Mouse (Mus musculus): ENCODE results near the gene Spns1. TPM values are rescaled to one million over a fixed set of nuclear protein-coding genes. Genes with fewer than 3 reads are reported as not detected.
A peak's percentile ranks its signal among the peaks of the same experiment; 100 is the strongest.

The Spns1 gene
- polyA plus RNA-seq, 1 experiment from 2014 or later: 77.5 TPM

GRCm38 (mm10) chr7:126363038-126363437, 14.2 kb downstream of the Spns1 start:
- Histone ChIP-seq H3K4me3 (no peak overlapping the region), H3K27ac (no peak overlapping the region), H3K27me3 (no peaks in the 10 kb centered on the region), H3K4me2 (no peak overlapping the region), H3K4me1 (replicated peaks) (no peaks in the 10 kb centered on the region), H3K9ac (no peak overlapping the region), H3K9me3 (no peaks in the 10 kb centered on the region), H3K36me3 (peaks cover 23% of the 10 kb centered on the region)
- no peak for ATAC-seq (ENCODE audit: low FRiP score)
- WGBS: 85% methylated on average over 6 of the region's 6 CpGs

- H3K9me3 ChIP-seq: no peaks in the 10 kb centered on the region
- no peak overlapping the region for H3K4me2 ChIP-seq
- H3K4me1 ChIP-seq (replicated peaks): no peaks in the 10 kb centered on the region; the same call in 1 of the 2 replicates
- H3K27ac ChIP-seq: no peak overlapping the region
- ATAC-seq (ENCODE audit: low FRiP score): no peak
- 74% methylated on average over 13 of the region's 13 CpGs for WGBS
- H3K27me3 ChIP-seq: no peaks in the 10 kb centered on the region
- H3K4me3 ChIP-seq: no peak overlapping the region
- H3K36me3 ChIP-seq: peaks cover 5% of the 10 kb centered on the region
- H3K9ac ChIP-seq: no peak overlapping the region
These were observed 18.2 kb downstream of the Spns1 start for GRCm38 (mm10) chr7:126359049-126359448.

GRCm38 (mm10) chr7:126358413-126358812, 18.8 kb downstream of the Spns1 start:
- no peaks in the 10 kb centered on the region for H3K9me3 ChIP-seq
- H3K4me1 ChIP-seq (replicated peaks): no peaks in the 10 kb centered on the region; the same call in 1 of the 2 replicates
- no peaks in the 10 kb centered on the region for H3K36me3 ChIP-seq
- 93% methylated on average over 9 of the region's 9 CpGs for WGBS
- no peak overlapping the region for H3K4me3 ChIP-seq
- ATAC-seq (ENCODE audit: low FRiP score): no peak
- no peaks in the 10 kb centered on the region for H3K27me3 ChIP-seq
- no peak overlapping the region for H3K9ac ChIP-seq
- no peak overlapping the region for H3K27ac ChIP-seq
- no peak overlapping the region for H3K4me2 ChIP-seq

DNA sequence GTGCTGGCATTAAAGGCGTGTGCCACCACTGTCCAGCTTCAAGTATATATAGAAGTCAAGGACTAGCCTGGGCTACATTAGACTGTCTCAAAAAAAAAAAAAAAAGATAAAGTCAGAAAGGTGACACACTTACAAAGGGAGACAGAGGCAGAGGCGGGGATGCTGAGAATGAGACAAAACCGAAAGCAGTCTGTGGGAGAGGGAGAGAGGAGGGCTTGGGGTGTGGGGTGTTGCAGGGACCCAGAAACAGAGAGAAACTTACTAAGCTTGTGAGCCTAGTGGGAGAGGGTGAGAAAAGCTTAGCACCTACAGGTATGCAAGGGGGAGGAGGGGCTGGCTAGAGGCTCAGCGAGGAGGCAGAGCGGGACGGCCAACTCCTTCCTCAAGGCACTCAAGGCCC, 19.4 kb downstream of the Spns1 start:
- H3K36me3 ChIP-seq: no peaks in the 10 kb centered on the region
- WGBS: 90% methylated on average over 6 of the region's 6 CpGs
- H3K27ac ChIP-seq: no peak overlapping the region
- H3K27me3 ChIP-seq: no peaks in the 10 kb centered on the region
- H3K4me1 ChIP-seq (replicated peaks): no peaks in the 10 kb centered on the region; the same call in 1 of the 2 replicates
- ATAC-seq (ENCODE audit: low FRiP score): no peak
- no peak overlapping the region for H3K4me3 ChIP-seq
- H3K9me3 ChIP-seq: no peaks in the 10 kb centered on the region
- H3K4me2 ChIP-seq: no peak overlapping the region
- H3K9ac ChIP-seq: no peak overlapping the region

- Histone ChIP-seq H3K4me2 (no peak overlapping the region), H3K27ac (no peak overlapping the region), H3K27me3 (no peaks in the 10 kb centered on the region), H3K9ac (no peak overlapping the region), H3K9me3 (no peaks in the 10 kb centered on the region), H3K4me3 (no peak overlapping the region), H3K36me3 (no peaks in the 10 kb centered on the region), H3K4me1 (replicated peaks) (no peaks in the 10 kb centered on the region; the same call in 1 of the 2 replicates)
- no peak for ATAC-seq (ENCODE audit: low FRiP score)
- WGBS: 51% methylated on average over 7 of the region's 7 CpGs
These were observed 20.3 kb downstream of the Spns1 start for GRCm38 (mm10) chr7:126356793-126357591.

GRCm38 (mm10) chr7:126355847-126356597, 21.2 kb downstream of the Spns1 start:
- no peaks in the 10 kb centered on the region for H3K36me3 ChIP-seq
- no peak overlapping the region for H3K4me2 ChIP-seq
- no peaks in the 10 kb centered on the region for H3K27me3 ChIP-seq
- H3K27ac ChIP-seq: no peak overlapping the region
- H3K9ac ChIP-seq: no peak overlapping the region
- ATAC-seq (ENCODE audit: low FRiP score): no peak
- H3K4me1 ChIP-seq (replicated peaks): peaks cover 6% of the 10 kb centered on the region; the same call in 1 of the 2 replicates
- H3K4me3 ChIP-seq: no peak overlapping the region
- 58% methylated on average over 5 of the region's 5 CpGs for WGBS
- no peaks in the 10 kb centered on the region for H3K9me3 ChIP-seq

- Histone ChIP-seq H3K9me3 (no peaks in the 10 kb centered on the region), H3K27me3 (no peaks in the 10 kb centered on the region), H3K9ac (no peak overlapping the region), H3K4me2 (no peak overlapping the region), H3K4me3 (no peak overlapping the region), H3K4me1 (replicated peaks) (peaks cover 6% of the 10 kb centered on the region; the same call in 1 of the 2 replicates), H3K27ac (no peak overlapping the region), H3K36me3 (no peaks in the 10 kb centered on the region)
- 58% methylated on average over 14 of the region's 14 CpGs for WGBS
- ATAC-seq (ENCODE audit: low FRiP score): no peak
These were observed 22.3 kb downstream of the Spns1 start for GRCm38 (mm10) chr7:126354738-126355614.

- no peaks in the 10 kb centered on the region for H3K36me3 ChIP-seq
- ATAC-seq (ENCODE audit: low FRiP score): no peak
- H3K4me3 ChIP-seq: no peak overlapping the region
- no peak overlapping the region for H3K9ac ChIP-seq
- H3K4me2 ChIP-seq: no peak overlapping the region
- H3K9me3 ChIP-seq: no peaks in the 10 kb centered on the region
- H3K27ac ChIP-seq: no peak overlapping the region
- H3K27me3 ChIP-seq: no peaks in the 10 kb centered on the region
- 87% methylated on average over 3 of the region's 3 CpGs for WGBS
- peaks cover 6% of the 10 kb centered on the region; the same call in 1 of the 2 replicates for H3K4me1 ChIP-seq (replicated peaks)
These were observed 23.3 kb downstream of the Spns1 start for GRCm38 (mm10) chr7:126353994-126354365.

DNA sequence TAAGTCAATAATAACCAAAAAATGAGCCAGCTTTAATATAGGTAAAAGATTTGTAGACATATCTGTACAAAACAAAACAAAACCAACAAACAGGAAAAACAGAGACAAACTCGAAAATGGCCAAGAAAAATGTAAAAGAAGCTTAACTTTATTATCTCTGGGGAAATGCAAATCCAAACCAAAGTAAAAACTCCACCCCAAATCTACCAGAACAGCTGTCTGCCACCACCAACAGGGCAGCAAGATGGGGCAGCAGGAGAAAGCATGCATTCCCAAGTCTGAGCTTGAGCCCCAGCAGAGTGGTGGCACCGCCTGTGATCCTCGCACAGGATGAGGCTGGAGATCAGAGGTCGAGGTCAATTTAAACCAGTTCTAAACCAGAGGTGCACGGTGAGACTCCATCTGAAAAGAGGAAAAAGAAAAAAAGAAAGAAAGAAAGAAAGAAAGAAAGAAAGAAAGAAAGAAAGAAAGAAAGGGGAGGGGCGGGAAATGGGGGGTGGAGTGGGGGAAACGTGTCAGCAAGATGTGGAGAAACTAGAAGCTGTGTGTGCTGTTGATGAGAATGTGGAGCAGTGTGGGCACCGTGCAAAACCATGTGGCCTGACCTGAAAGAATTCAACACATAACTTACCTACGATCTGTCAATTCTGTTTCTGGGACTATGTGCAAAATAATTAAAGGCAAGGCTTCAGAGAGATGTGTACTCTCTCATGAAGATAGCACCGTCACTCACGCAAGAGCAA, 23.8 kb downstream of the Spns1 start:
- Histone ChIP-seq H3K4me1 (replicated peaks) (peaks cover 6% of the 10 kb centered on the region; the same call in 1 of the 2 replicates), H3K4me2 (no peak overlapping the region), H3K9ac (no peak overlapping the region), H3K9me3 (no peaks in the 10 kb centered on the region), H3K36me3 (no peaks in the 10 kb centered on the region), H3K27ac (no peak overlapping the region), H3K27me3 (no peaks in the 10 kb centered on the region), H3K4me3 (no peak overlapping the region)
- WGBS: 72% methylated on average over 11 of the region's 11 CpGs
- no peak for ATAC-seq (ENCODE audit: low FRiP score)

DNA sequence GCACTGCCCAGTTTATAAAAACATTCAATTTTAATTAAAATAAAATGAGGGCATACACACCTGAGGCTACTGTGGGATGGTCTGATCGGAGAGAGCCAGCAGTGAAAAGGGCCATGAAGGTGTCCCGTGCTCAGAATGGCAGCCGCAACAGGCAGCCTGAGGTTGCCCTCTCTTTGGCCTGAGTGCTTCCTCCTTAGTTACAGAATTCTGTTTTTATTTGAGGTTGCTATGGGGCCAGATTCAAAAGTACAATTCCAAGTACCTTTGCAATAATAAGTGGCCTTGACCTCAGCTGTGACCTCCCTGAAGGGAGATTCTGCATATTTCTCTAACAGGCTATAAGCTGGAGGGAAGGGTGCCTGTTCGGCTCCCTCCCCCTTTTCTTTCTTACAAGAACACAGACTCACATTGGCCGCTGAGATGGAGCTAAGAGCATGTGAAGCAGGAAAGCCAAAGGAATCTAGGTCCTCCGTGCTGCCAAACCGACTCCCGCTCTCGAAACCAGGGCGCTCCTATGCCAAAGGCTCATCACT, 25.8 kb downstream of the Spns1 start:
- Histone ChIP-seq H3K4me3 (peak overlapping the region; percentile 10; the same call in 1 of the 2 replicates), H3K4me2 (peak overlapping the region; percentile 36; the same call in 1 of the 2 replicates), H3K4me1 (replicated peaks) (peaks cover 6% of the 10 kb centered on the region; the same call in 1 of the 2 replicates), H3K36me3 (no peaks in the 10 kb centered on the region), H3K27me3 (no peaks in the 10 kb centered on the region), H3K27ac (no peak overlapping the region), H3K9me3 (no peaks in the 10 kb centered on the region), H3K9ac (0 out of 2 replicates have a peak overlapping the region, but pooled peaks have one; percentile 0)
- no peak for ATAC-seq (ENCODE audit: low FRiP score)
- WGBS: 53% methylated on average over 10 of the region's 10 CpGs
